Mouse (Mus musculus): ENCODE data around the gene Slc12a4.

Gene Slc12a4

DNA sequence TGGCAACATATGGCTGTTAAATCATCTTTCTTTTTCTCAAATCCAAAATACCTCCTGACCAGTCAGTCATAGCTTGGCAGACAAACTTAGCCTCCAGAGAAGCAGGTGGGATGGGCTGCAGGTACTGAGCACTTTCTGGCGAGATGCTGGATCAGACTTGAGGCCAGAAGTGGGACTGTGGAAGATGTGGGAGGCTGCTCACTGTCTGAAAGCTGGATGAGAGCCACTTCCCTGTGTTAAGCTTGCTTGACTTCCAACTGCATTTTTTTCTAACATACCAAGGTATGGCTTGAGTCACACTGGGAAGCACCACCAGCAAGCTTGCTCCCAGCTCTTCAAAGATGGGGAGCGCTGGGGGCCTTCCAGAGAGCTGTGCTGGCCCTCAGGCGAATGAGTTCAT lies 40.8 kb downstream of the Slc12a4 start:
- no peak for DNase-seq

- DNase-seq = no peak
Measured at GRCm38 (mm10) chr8:105919390-105919789, 46.5 kb downstream of the Slc12a4 start.

- no peak for DNase-seq
Measured at GRCm38 (mm10) chr8:105900941-105901616, 64.8 kb downstream of the Slc12a4 start.

- DNase-seq = peak; percentile 95
Measured at GRCm38 (mm10) chr8:105900180-105900940, 65.5 kb downstream of the Slc12a4 start, which contains the start of gene Pskh1. Gene Pskh1 (plus strand): TSS chr8:105900441.

- no peak for DNase-seq
Measured at GRCm38 (mm10) chr8:105897801-105898480, 68.0 kb downstream of the Slc12a4 start.
